Mouse (Mus musculus) testis, adult 10 weeks (tissue): ENCODE data around the gene 6030452D12Rik. TPM values are rescaled to one million over a fixed set of nuclear protein-coding genes. Genes with fewer than 3 reads are reported as not detected.

Experiments
- polyA plus RNA-seq: library from polyadenylated mRNA; stranded (reverse); fragments of 350-450 nt; fragmentation: Illumina TruSeq; extraction: RNeasy Lipid Tissue Mini Kit (QIAGEN cat#74804); gene quantifications from one replicate; pipeline ENCODE4 v1.2.3, GENCODE M21; 2014; ENCODE audit warnings: low read depth, low replicate concordance

6030452D12Rik gene
- polyA plus RNA-seq = not detected

GRCm38 (mm10) chr8:106500018-106500685 is at the start of gene 6030452D12Rik:
6030452D12Rik (plus strand) TSS chr8:106500522.

GRCm38 (mm10) chr8:106510365-106510975 is 10.1 kb downstream of the 6030452D12Rik start, which contains the start of gene Cdh3:
Cdh3 (plus strand) TSS chr8:106510891.

Other genes starting within 250 kb of the 6030452D12Rik start
- 0.38 TPM for gene Smpd3, start 162.5 kb upstream of the 6030452D12Rik start, polyA plus RNA-seq
- 3.3 TPM for gene Zfp90, start 85.2 kb upstream of the 6030452D12Rik start, polyA plus RNA-seq
- gene Cdh3, start 10.4 kb downstream of the 6030452D12Rik start, polyA plus RNA-seq = 0.29 TPM
- gene Gm10073, start 72.9 kb downstream of the 6030452D12Rik start, polyA plus RNA-seq = not detected
- gene Cdh1, start 102.8 kb downstream of the 6030452D12Rik start, polyA plus RNA-seq = 0.27 TPM
- gene Tango6, start 182.5 kb downstream of the 6030452D12Rik start, polyA plus RNA-seq = 0.83 TPM